Mouse (Mus musculus) mouse embryonic stem cell (cell line): ENCODE results near the gene Ube2m.

Source experiments
- in situ Hi-C, 2 experiments: fragments of 300-500 bp; cut with MboI; formaldehyde crosslinking; loops; 1 replicate in 1 of 2; 3 replicates in 1 of 2; pipeline ENCODE4 v1.14.3; 2019 to 2020; ENCODE audit warnings: low sequenced_read_pairs in 2 of 2, low pct_unique_long_range_greater_than_20kb in 1 of 2, mixed read lengths in 1 of 2; ENCODE audit not compliant: unreplicated experiment in 1 of 2

The Ube2m gene

GRCm38 (mm10) chr7:13037366-13037765 is 709 bp downstream of the Ube2m start:
- in situ Hi-C loops, result loop anchor here in 1 of 2 experiments (5.0 kb wide), 1 partner anchor 35 kb away; no protein-coding TSS in a partner anchor

DNA sequence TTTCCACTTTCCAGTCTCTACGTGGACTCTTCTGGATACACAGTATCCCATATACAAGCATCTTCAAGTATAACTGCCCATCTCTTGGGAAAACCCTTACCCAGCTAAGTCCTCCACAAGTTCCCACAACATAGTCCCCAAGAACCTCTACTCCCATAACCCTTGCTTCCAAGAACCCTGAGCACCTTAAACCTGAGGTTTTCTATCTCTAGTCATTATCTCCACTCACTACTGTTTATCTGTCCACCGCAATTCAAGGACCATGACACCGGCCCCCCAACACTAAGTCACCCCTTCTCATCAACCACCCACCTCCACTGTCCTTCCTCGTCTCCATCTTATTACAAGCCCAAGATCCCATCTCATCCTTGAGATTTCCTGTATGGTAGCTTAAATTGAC is 1.3 kb downstream of the Ube2m start:
- in situ Hi-C loops, result loop anchor here in 1 of 2 experiments (5.0 kb wide), 1 partner anchor 35 kb away; no protein-coding TSS in a partner anchor

GRCm38 (mm10) chr7:13035211-13035855 is 2.7 kb downstream of the Ube2m start:
- in situ Hi-C loops, result loop anchor here in 1 of 2 experiments (5.0 kb wide), 1 partner anchor 33 kb away; no protein-coding TSS in a partner anchor

- in situ Hi-C loops, result no loop called here
Measured at GRCm38 (mm10) chr7:13034148-13034977, 3.7 kb downstream of the Ube2m start, which contains the start of gene Chmp2a. Gene Chmp2a, minus strand, starts transcription at chr7:13034807.

DNA sequence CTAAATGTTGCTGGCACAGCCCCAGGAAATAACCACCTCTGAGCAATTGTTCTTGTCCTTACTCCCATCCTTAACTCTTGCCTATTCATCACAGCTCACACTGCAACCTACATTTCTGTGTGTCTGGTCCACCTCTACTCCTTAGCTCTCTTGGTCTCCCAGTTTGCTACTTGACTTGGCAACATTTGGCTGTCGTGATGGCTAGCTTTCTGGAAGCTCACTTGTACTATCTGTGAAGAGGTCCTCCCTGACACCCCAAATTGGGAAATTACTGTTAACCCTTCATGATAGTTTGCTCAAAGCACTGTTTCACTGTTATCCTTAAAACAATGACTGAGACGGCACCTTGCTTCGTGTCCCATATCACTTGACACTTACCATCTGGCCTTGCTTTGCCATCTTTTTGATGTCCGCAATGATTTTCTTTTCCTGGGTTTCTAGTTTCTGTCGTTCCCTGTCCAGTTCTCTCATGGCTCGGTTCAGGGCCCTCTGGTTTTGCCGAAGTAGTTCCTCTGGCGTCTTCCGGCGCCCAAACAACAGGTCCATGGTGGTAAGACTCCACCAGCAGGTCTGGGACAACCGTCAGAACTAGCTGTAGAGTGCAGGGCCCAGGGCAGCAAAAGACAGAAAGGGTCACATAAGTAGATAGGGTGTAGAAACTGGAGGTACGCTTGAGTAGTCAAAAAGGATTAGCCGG is 4.5 kb downstream of the Ube2m start:
- in situ Hi-C loops, result no loop called here

- in situ Hi-C loops, result no loop called here
Measured at GRCm38 (mm10) chr7:13032541-13032940, 5.5 kb downstream of the Ube2m start.

- in situ Hi-C loops, result no loop called here
Measured at GRCm38 (mm10) chr7:13031983-13032382, 6.1 kb downstream of the Ube2m start.

DNA sequence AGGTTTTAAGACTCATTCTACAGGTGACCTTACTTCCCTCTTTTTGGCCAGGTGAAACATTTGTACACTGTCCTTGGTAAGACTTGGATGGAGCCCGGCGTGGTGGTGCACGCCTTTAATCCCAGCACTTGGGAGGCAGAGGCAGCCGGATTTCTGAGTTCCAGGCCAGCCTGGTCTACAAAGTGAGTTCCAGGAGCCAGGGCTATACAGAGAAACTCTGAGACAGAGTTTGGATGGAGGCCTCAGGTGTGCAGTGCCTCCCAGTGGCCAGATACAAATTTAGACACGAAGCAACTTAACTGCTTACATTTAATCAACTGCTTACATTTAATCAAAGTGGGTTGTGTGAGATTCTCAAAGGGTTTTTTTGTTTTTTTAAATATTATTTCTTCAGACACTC is 7.0 kb downstream of the Ube2m start:
- in situ Hi-C loops, result no loop called here

- in situ Hi-C loops, result loop anchor here in 1 of 2 experiments (5.0 kb wide), 1 partner anchor 102 kb away; the partner anchor contains the start of gene Rnf225
Measured at GRCm38 (mm10) chr7:13028986-13029385, 9.1 kb downstream of the Ube2m start.

DNA sequence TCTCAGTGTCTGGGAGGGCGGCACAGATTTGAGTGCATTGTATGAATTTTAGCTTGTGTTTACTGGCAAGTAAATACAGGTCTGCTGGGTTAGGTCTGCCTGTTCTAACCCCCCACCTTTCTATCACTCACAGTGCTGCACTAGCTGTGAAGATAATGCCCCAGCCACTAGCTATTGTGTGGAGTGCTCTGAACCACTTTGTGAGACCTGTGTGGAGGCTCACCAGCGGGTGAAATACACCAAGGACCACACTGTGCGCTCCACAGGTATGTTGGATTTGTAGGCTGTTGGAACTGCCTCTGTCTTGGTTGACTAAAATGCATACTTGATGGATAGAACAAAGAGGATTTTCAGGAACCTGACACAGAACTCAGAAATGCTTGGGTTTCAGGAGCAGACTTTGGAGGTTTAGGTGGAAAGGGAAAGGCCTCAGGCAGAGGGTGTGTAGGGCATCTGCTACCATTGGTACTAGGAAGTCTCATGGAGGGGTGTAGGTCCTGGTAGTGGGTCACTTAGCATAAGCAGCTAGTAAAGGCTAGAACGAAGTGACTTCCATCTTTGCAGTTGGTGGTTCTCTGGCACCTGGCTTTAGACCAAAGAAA is 12.5 kb downstream of the Ube2m start:
- in situ Hi-C loops, result loop anchor here in 1 of 2 experiments (5.0 kb wide), 1 partner anchor 98 kb away; the partner anchor contains the start of gene Rnf225

GRCm38 (mm10) chr7:13024805-13025204 is 13.3 kb downstream of the Ube2m start:
- in situ Hi-C loops, result loop anchor here in 1 of 2 experiments (5.0 kb wide), 1 partner anchor 98 kb away; the partner anchor contains the start of gene Rnf225

DNA sequence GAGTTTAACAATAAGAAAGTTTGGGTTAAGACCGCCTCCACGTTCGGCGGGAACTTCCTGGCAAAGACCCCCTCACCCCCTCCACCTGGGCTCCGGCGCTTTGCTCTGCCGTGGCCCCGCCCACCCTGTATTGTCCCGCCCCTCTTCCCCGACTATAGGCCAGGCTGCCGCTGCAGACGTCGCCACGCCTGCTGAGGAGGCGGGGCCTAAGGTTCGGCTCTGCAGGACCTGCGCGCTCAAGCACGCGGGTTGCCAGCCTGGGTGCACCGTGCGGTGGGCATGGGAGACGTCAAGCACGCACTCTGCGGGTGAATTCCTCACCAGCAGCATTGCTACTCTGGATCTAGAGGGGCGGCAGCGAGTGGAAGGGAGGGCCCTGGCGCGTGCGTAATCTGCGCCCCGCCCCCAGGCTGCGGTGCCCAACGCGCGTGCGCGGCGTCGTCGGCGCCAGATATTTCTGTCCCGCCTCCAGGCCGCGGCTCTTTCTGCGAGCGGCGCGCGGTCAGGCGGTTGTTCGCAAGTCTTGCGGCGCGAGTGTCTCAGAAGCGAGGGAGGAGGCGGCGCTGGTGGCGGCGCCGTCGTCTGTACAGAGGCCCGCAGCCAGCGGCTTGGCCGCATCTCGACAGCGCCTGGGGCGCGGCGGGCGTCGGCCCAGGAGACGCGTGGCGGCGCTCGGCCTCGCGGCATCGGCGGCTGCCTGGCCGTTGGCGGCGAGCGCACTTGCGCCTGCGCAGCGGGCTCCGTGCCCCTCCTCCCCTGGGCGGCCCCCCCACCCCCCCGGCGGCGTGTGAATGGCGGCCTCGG is 13.9 kb downstream of the Ube2m start:
- in situ Hi-C loops, result no loop called here

DNA sequence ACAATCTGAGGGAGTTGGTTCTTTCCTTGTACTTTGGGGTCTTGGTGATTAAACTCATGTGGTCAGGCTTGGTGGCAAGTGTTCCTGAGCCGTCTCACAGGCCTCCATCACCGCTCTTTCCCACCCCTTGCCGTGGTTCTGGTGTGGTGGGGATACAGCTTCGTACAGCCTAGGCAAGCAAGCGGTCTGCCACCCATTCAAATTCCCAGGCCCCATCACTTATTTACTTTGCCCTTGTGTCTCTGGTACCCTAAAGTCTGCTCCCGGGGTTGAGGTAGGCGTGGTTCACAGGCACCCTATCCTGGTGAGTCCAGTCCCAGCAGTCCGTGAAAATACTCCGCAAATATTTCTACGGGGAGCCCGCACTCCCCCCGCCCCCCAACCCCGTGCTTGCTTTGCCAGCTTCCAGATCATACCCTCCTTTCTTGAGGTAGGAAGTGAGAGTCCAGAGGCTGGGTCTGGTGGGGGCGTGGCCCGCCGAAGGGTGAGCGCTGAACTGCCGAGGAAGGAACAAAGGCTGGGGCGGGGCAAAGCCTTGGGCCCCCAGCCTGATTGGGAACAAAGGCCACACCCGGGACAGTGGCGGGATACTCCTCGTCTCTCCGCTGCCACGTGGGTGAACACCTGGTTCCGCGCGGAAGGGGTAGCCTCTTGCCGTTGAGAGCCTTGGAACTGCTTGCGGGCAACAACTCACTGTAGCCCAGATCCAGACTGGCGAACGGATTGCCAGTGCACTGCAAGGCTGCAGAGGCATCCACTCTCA is 15.1 kb downstream of the Ube2m start:
- in situ Hi-C loops, result no loop called here

- in situ Hi-C loops, result no loop called here
Measured at GRCm38 (mm10) chr7:13015217-13015616, 22.9 kb downstream of the Ube2m start.

GRCm38 (mm10) chr7:13014275-13014839 is 23.7 kb downstream of the Ube2m start:
- in situ Hi-C loops, result no loop called here

GRCm38 (mm10) chr7:13013671-13014070 is 24.4 kb downstream of the Ube2m start:
- in situ Hi-C loops, result no loop called here
